Mouse (Mus musculus) cortical plate, adult 2 months (tissue): ENCODE data around the gene Gm3371. TPM values are rescaled to one million over a fixed set of nuclear protein-coding genes. Genes with fewer than 3 reads are reported as not detected.
"Not testable (repeated sequence)": the region's sequence is repeated elsewhere in the genome, so short reads cannot be mapped to it uniquely, and the experiment has no call there.

Source experiments
- H3K27ac ChIP-seq: fragments of 200-500 bp; 2 replicates; pipeline ENCODE4 v1.5.1; 2012; ENCODE audit warnings: low read length, control low read depth, inconsistent platforms; ENCODE audit not compliant: insufficient read depth
- H3K4me1 ChIP-seq: fragments of 200-500 bp; 2 replicates; pipeline ENCODE4 v1.6.1; 2011; ENCODE audit warnings: low read length; ENCODE audit not compliant: control insufficient read depth, insufficient read depth
- H3K4me3 ChIP-seq: fragments of 200-500 bp; 2 replicates; pipeline ENCODE4 v1.5.1; 2011; ENCODE audit warnings: mild to moderate bottlenecking, low read length, control low read depth; ENCODE audit not compliant: insufficient read depth
- polyA plus RNA-seq: library from polyadenylated mRNA; depleted of rRNA; stranded (reverse); fragments of >200 nt; gene quantifications from 2 replicates; pipeline ENCODE4 v1.2.3, GENCODE M21; 2012; rRNA removed

Gm3371 gene
- polyA plus RNA-seq: not detected in 2 replicates

GRCm38 (mm10) chr14:44410588-44410987, at the start of gene Gm3371:
Gene Gm3371, minus strand, starts transcription at chr14:44410688.
- not testable (repeated sequence) for H3K4me3 ChIP-seq, H3K27ac ChIP-seq, H3K4me1 ChIP-seq

GRCm38 (mm10) chr14:44433335-44433734, 22.8 kb upstream of the Gm3371 start, which contains the start of gene Gm8232:
Gene Gm8232, plus strand, starts transcription at chr14:44433635.
- not testable (repeated sequence) for H3K4me3 ChIP-seq, H3K4me1 ChIP-seq, H3K27ac ChIP-seq

- not testable (repeated sequence) for H3K27ac ChIP-seq, H3K4me3 ChIP-seq, H3K4me1 ChIP-seq
These were observed 26.3 kb downstream of the Gm3371 start for GRCm38 (mm10) chr14:44384233-44384632.

- not testable (repeated sequence) for H3K4me1 ChIP-seq, H3K4me3 ChIP-seq
These were observed 45.4 kb downstream of the Gm3371 start, which contains the start of gene Gm8229 for GRCm38 (mm10) chr14:44365057-44365456. Gene Gm8229, plus strand, starts transcription at chr14:44365357.

GRCm38 (mm10) chr14:44362301-44362700, 48.2 kb downstream of the Gm3371 start:
- H3K4me1 ChIP-seq, H3K4me3 ChIP-seq: not testable (repeated sequence)

More at GRCm38 (mm10) chr14:44365057-44365456, 45.4 kb downstream of the Gm3371 start, which contains the start of gene Gm8229:
- not testable (repeated sequence) for H3K27ac ChIP-seq

GRCm38 (mm10) chr14:44361416-44361815, 49.1 kb downstream of the Gm3371 start:
- H3K4me1 ChIP-seq, H3K4me3 ChIP-seq, H3K27ac ChIP-seq: not testable (repeated sequence)

More at GRCm38 (mm10) chr14:44362301-44362700, 48.2 kb downstream of the Gm3371 start:
- not testable (repeated sequence) for H3K27ac ChIP-seq

Other genes starting within 250 kb of the Gm3371 start
- gene Gm8212, start 213.0 kb downstream of the Gm3371 start, polyA plus RNA-seq: not detected in 2 replicates
- gene 4930503E14Rik, start 197.4 kb downstream of the Gm3371 start, polyA plus RNA-seq: not detected in 2 replicates
- not detected in 2 replicates for gene Gm8220, start 125.1 kb downstream of the Gm3371 start, polyA plus RNA-seq
- not detected in 2 replicates for gene Gm5930, start 72.1 kb downstream of the Gm3371 start, polyA plus RNA-seq
- not detected in 2 replicates for gene Gm8229, start 45.3 kb downstream of the Gm3371 start, polyA plus RNA-seq
- gene Gm8232, start 22.9 kb upstream of the Gm3371 start, polyA plus RNA-seq: not detected in 2 replicates
- gene BC061237, start 81.8 kb upstream of the Gm3371 start, polyA plus RNA-seq: not detected in 2 replicates
- gene Gm17093, start 107.6 kb upstream of the Gm3371 start, polyA plus RNA-seq: not detected in 2 replicates
- not detected in 2 replicates for gene Gm8247, start 172.5 kb upstream of the Gm3371 start, polyA plus RNA-seq
- gene Gm5624, start 217.2 kb upstream of the Gm3371 start, polyA plus RNA-seq: not detected in 2 replicates